Mouse (Mus musculus) hindbrain, embryonic 11.5 days (tissue): Measurements from ENCODE around the gene Syt16. TPM values are rescaled to one million over a fixed set of nuclear protein-coding genes. Genes with fewer than 3 reads are reported as not detected.
A peak's percentile ranks its signal among the peaks of the same experiment; 100 is the strongest.

Experiments used
- ATAC-seq: fragments of 200-750 bp; cut with Nextera tagmentation; 2 replicates; pipeline ENCODE4 v1.8.0; 2017; ENCODE audit warnings: mild to moderate bottlenecking, moderate TSS enrichment, moderate library complexity; ENCODE audit not compliant: low FRiP score
- DNase-seq: peaks from one replicate; pipeline ENCODE4 v3.0.0-alpha.2; 2015; ENCODE audit warnings: low spot score
- H3K27ac ChIP-seq: fragments of 300-500 bp; sonication (generic); 2 replicates; pipeline ENCODE4 v1.5.1; 2014; ENCODE audit warnings: mild to moderate bottlenecking, low read depth, low read length
- H3K27me3 ChIP-seq: fragments of 300-500 bp; sonication (generic); 2 replicates; pipeline ENCODE4 v1.6.1; 2014; ENCODE audit warnings: mild to moderate bottlenecking, low read length, moderate library complexity, mixed read lengths; ENCODE audit not compliant: control insufficient read depth, insufficient read depth
- H3K36me3 ChIP-seq: fragments of 300-500 bp; sonication (generic); 2 replicates; pipeline ENCODE4 v1.6.1; 2014; ENCODE audit warnings: mild to moderate bottlenecking, low read length, moderate library complexity, mixed read lengths; ENCODE audit not compliant: control insufficient read depth, insufficient read depth
- H3K4me1 ChIP-seq: fragments of 300-500 bp; sonication (generic); replicated peaks from 2 replicates; pipeline ENCODE4 v1.6.1; 2014; ENCODE audit warnings: low read length, mixed read lengths; ENCODE audit not compliant: control insufficient read depth, insufficient read depth
- H3K4me2 ChIP-seq: fragments of 300-500 bp; sonication (generic); replicated peaks from 2 replicates; pipeline ENCODE4 v1.6.1; 2014; ENCODE audit warnings: mild to moderate bottlenecking, low read depth, low read length
- H3K4me3 ChIP-seq: fragments of 300-500 bp; sonication (generic); 2 replicates; pipeline ENCODE4 v1.5.1; 2014; ENCODE audit warnings: low read depth, low read length
- H3K9ac ChIP-seq: fragments of 300-500 bp; sonication (generic); 2 replicates; pipeline ENCODE4 v1.6.1; 2014; ENCODE audit warnings: low read depth, low read length
- H3K9me3 ChIP-seq: fragments of 300-500 bp; sonication (generic); 2 replicates; pipeline ENCODE4 v1.6.1; 2016; ENCODE audit warnings: low read length; ENCODE audit not compliant: control insufficient read depth
- WGBS: fragments of 180-500 bp; shearing (Covaris S2); extraction: QIAGEN DNeasy Blood & Tissue Kit; methylation state at CpG from one replicate; pipeline ENCODE4 v1.1.7; 2014; 5-methylcytosine and 5-hydroxymethylcytosine counted together
- polyA plus RNA-seq: library from polyadenylated mRNA; unstranded; fragments of >200 nt; fragmentation: Nextera tagmentation; extraction: Ambion mirVana; gene quantifications from 2 replicates; pipeline ENCODE4 v1.2.1, GENCODE M21; 2014

Gene Syt16
- polyA plus RNA-seq, 1 experiment from 2014 or later = 5.4 TPM

DNA sequence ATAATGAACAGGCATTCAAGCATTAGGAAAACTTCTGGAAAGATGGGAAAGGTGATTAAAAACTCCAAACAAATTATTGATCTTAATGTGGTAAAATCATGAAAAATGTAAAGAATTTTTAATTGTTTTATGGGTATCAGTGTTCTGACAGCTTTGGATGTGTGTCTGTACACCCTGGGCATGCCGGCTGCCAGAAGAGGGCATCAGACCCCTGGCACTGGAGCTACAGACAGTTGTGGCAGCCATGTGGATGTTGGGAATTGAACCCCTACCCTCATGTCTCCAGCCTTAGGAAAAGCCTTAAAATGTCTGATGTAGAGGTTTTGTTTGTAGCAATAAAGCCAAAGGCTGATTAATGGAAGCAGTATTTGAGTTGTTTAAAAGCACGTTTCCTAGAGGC lies 27.5 kb downstream of the Syt16 start:
- Histone ChIP-seq H3K4me1 (no peaks in the 10 kb centered on the region), H3K36me3 (no peaks in the 10 kb centered on the region), H3K9me3 (no peaks in the 10 kb centered on the region), H3K4me2 (no peak overlapping the region), H3K4me3 (no peak overlapping the region), H3K27me3 (no peaks in the 10 kb centered on the region), H3K9ac (no peak overlapping the region), H3K27ac (no peak overlapping the region)
- DNase-seq (no peak), ATAC-seq (no peak)
- WGBS = 89% methylated on average over 2 of the region's 2 CpGs

DNA sequence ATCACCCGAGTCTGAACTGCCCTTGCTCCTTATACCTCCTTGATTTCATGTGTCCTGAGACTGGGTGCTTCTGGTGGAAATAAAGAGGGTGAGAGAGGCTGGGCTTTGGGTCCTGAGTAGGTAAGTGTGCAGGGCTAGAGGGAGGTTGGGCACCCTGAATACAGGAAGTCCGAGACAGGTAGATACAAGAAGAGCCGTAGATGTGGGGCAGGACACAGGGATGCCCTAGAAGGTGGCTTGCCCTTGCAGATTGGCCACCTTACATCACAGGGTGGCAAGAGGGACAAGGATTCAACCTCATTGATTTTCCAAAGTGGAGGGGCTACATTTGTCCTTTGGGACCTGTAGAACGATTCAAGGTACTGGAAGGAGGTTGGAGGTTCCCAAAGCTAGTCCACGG lies 45.8 kb downstream of the Syt16 start:
- DNase-seq = no peak
- Histone ChIP-seq H3K4me1 (no peaks in the 10 kb centered on the region), H3K9me3 (no peaks in the 10 kb centered on the region), H3K36me3 (no peaks in the 10 kb centered on the region), H3K27me3 (no peaks in the 10 kb centered on the region), H3K4me2 (no peak overlapping the region), H3K4me3 (no peak overlapping the region), H3K9ac (no peak overlapping the region), H3K27ac (no peak overlapping the region)
- ATAC-seq = no peak
- WGBS = 92% methylated on average over 5 of the region's 5 CpGs

DNA sequence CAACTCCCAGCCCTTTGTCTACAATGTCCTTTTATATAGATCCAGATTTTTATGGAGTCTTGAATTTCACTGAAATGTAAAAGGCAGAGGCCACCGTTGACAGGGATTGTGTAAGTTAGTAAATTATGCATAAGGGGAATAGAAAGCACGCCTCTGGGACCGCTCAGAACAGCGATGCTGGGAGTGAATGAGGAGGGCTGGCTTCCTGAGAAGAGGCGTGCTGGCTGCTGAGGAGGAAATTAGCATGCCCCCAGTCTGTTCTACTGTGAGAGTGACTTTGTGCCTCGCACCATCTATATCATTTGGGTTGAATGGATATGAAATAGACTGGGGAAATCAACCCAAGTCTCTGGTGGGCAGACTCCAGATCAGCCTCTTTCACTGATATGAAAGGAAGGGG lies 46.3 kb downstream of the Syt16 start:
- DNase-seq (peak; percentile 13), ATAC-seq (peak; percentile 53; the same call in 1 of the 2 replicates)
- Histone ChIP-seq H3K27ac (no peak overlapping the region), H3K4me3 (no peak overlapping the region), H3K9me3 (no peaks in the 10 kb centered on the region), H3K36me3 (no peaks in the 10 kb centered on the region), H3K4me2 (no peak overlapping the region), H3K27me3 (no peaks in the 10 kb centered on the region), H3K4me1 (no peaks in the 10 kb centered on the region), H3K9ac (no peak overlapping the region)
- 45% methylated on average over 6 of the region's 6 CpGs for WGBS

DNA sequence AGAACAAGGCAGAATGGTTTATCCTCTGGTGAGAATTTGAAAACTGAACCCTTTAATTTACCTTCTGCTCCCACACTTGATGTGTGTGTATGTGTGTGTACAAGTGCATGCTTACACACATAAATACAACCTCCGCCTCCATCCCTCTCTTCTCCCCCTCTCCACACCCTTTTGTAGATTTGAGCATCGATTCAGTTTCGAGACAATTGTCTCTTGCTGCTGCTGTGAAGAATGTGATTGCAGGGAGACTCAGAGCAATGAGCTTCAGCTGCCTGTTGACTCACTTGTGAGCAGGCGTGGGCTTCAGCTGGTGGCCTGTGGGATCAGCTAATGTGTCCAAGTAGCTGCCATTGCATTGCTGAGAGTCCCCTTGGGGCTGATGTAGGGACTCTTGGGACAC lies 46.8 kb downstream of the Syt16 start:
- H3K27ac ChIP-seq = no peak overlapping the region
- 78% methylated on average over 4 of the region's 4 CpGs for WGBS
- H3K4me1 ChIP-seq = no peaks in the 10 kb centered on the region
- H3K4me2 ChIP-seq = no peak overlapping the region
- H3K27me3 ChIP-seq = no peaks in the 10 kb centered on the region
- no peaks in the 10 kb centered on the region for H3K36me3 ChIP-seq
- DNase-seq = peak; percentile 3
- H3K4me3 ChIP-seq = no peak overlapping the region
- no peak overlapping the region for H3K9ac ChIP-seq
- no peak for ATAC-seq
- no peaks in the 10 kb centered on the region for H3K9me3 ChIP-seq

GRCm38 (mm10) chr12:74055336-74055931 lies 58.0 kb downstream of the Syt16 start:
- peak; percentile 87 for ATAC-seq
- Histone ChIP-seq H3K4me3 (no peak overlapping the region), H3K27ac (no peak overlapping the region), H3K9ac (no peak overlapping the region), H3K4me1 (no peaks in the 10 kb centered on the region), H3K9me3 (no peaks in the 10 kb centered on the region), H3K27me3 (no peaks in the 10 kb centered on the region), H3K36me3 (no peaks in the 10 kb centered on the region), H3K4me2 (no peak overlapping the region)
- peak; percentile 80 for DNase-seq
- 56% methylated on average over 12 of the region's 12 CpGs for WGBS

GRCm38 (mm10) chr12:74056162-74056561 lies 58.7 kb downstream of the Syt16 start:
- Histone ChIP-seq H3K27ac (no peak overlapping the region), H3K27me3 (no peaks in the 10 kb centered on the region), H3K4me3 (no peak overlapping the region), H3K36me3 (no peaks in the 10 kb centered on the region), H3K4me1 (no peaks in the 10 kb centered on the region), H3K4me2 (no peak overlapping the region), H3K9me3 (no peaks in the 10 kb centered on the region), H3K9ac (no peak overlapping the region)
- DNase-seq (no peak), ATAC-seq (no peak)
- WGBS = 76% methylated on average over 2 of the region's 2 CpGs

GRCm38 (mm10) chr12:74062547-74062946 lies 65.1 kb downstream of the Syt16 start:
- H3K27me3 ChIP-seq = no peaks in the 10 kb centered on the region
- WGBS = 85% methylated on average over 1 of the region's 1 CpGs
- DNase-seq (no peak), ATAC-seq (no peak)
- no peak overlapping the region for H3K4me3 ChIP-seq
- no peak overlapping the region for H3K27ac ChIP-seq
- H3K36me3 ChIP-seq = no peaks in the 10 kb centered on the region
- no peak overlapping the region for H3K4me2 ChIP-seq
- no peaks in the 10 kb centered on the region for H3K9me3 ChIP-seq
- H3K9ac ChIP-seq = no peak overlapping the region
- no peaks in the 10 kb centered on the region for H3K4me1 ChIP-seq

DNA sequence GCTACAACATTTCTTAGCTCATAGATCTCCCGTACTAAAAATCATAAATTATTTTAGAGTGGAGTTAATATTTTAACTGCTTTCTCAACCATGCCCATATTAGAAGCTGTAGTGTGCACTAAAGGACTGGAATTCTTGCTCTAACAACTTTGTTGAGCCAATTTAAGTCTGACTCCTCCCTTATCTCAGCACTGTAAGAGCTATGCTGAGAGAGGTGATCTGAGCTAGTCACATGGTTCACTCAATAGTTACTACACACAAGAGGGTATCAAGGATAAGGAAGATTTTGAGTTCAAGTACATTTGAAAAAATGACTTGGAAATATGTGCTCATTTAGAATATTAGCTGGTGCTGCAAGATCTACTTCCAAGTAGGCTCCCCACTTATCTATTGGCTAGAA lies 71.5 kb downstream of the Syt16 start:
- H3K4me3 ChIP-seq = no peak overlapping the region
- ATAC-seq (no peak), DNase-seq (no peak)
- no peak overlapping the region for H3K4me2 ChIP-seq
- no peaks in the 10 kb centered on the region for H3K36me3 ChIP-seq
- H3K27ac ChIP-seq = no peak overlapping the region
- H3K9ac ChIP-seq = no peak overlapping the region
- H3K9me3 ChIP-seq = no peaks in the 10 kb centered on the region
- no peaks in the 10 kb centered on the region for H3K4me1 ChIP-seq
- no peaks in the 10 kb centered on the region for H3K27me3 ChIP-seq
- 89% methylated on average over 1 of the region's 1 CpGs for WGBS

- no peaks in the 10 kb centered on the region for H3K4me1 ChIP-seq
- no peaks in the 10 kb centered on the region for H3K36me3 ChIP-seq
- no peak overlapping the region for H3K27ac ChIP-seq
- 89% methylated on average over 3 of the region's 3 CpGs for WGBS
- no peak for ATAC-seq
- H3K9me3 ChIP-seq = no peaks in the 10 kb centered on the region
- no peak for DNase-seq
- no peak overlapping the region for H3K4me3 ChIP-seq
- no peak overlapping the region for H3K9ac ChIP-seq
- H3K4me2 ChIP-seq = no peak overlapping the region
- no peaks in the 10 kb centered on the region for H3K27me3 ChIP-seq
Measured at GRCm38 (mm10) chr12:74075590-74075989, 78.1 kb downstream of the Syt16 start.
